Comparison of ENCODE assay signal across 22 mouse cellular contexts in genomic region chr12:119451232-119451631, GRCm38 (mm10).
DNase-seq lines count a peak whose midpoint lies in the region; ATAC-seq and TF ChIP-seq lines count a peak whose summit lies in the region.
"Had no signal": no experiment of that assay in that cellular context is flagged by ENCODE, and none has a peak within 500 bp of the region (broad histone marks: within the 10 kb centered on the region; RNA-seq: fewer than 3 reads in every experiment).

No protein-coding gene starts in this region.

- H3K27me3 ChIP-seq in kidney, postnatal 0 days (ENCODE audit: insufficient read depth, low read length) = no peaks in the 10 kb centered on the region
- no peaks in the 10 kb centered on the region for H3K27me3 ChIP-seq in embryonic facial prominence, embryonic 14.5 days (replicated peaks; ENCODE audit: control insufficient read depth, insufficient read depth, low read length)
- no peaks in the 10 kb centered on the region for H3K27me3 ChIP-seq in myocyte (ENCODE audit: control insufficient read depth, insufficient read depth, insufficient read length)
- H3K27me3 ChIP-seq: embryonic facial prominence, embryonic 15.5 days; hindbrain, embryonic 13.5 days had no signal

- no peak for TF ChIP-seq CTCF in kidney, postnatal 0 days (IDR thresholded peaks at IDR 0.05; ENCODE audit: low read depth)

- H3K9ac ChIP-seq in kidney, postnatal 0 days (ENCODE audit: low read depth, low read length) = no peak overlapping the region
- no peak overlapping the region for H3K9ac ChIP-seq in embryonic facial prominence, embryonic 14.5 days (ENCODE audit: low read depth, low read length)
- H3K9ac ChIP-seq: embryonic facial prominence, embryonic 15.5 days; hindbrain, embryonic 13.5 days had no signal

- ATAC-seq in kidney, postnatal 0 days (replicated peaks; ENCODE audit: low FRiP score, low read depth) = no peak
- ATAC-seq in embryonic facial prominence, embryonic 14.5 days (ENCODE audit: low read depth) = no peak
- ATAC-seq: forebrain, embryonic 14.5 days; hindbrain, postnatal 0 days had no signal

- 46% methylated on average over 3 of the region's 3 CpGs for WGBS in kidney, postnatal 0 days
- 51% methylated on average over 3 of the region's 3 CpGs for WGBS in embryonic facial prominence, embryonic 14.5 days

- H3K27ac ChIP-seq in kidney, postnatal 0 days = no peak overlapping the region
- no peak overlapping the region for H3K27ac ChIP-seq in embryonic facial prominence, embryonic 14.5 days (replicated peaks; ENCODE audit: low read depth, low read length)
- H3K27ac ChIP-seq: embryonic facial prominence, embryonic 15.5 days; forebrain, embryonic 10.5 days; heart, embryonic 10.5 days; hindbrain, embryonic 13.5 days; hindbrain, postnatal 0 days had no signal

- no peaks in the 10 kb centered on the region for H3K79me2 ChIP-seq in myocyte (ENCODE audit: control insufficient read depth, insufficient read depth)

- no peak overlapping the region for H3ac ChIP-seq in myocyte (ENCODE audit: control insufficient read depth, insufficient read length)

- no peak for TF ChIP-seq POLR2A in myocyte (IDR thresholded peaks at IDR 0.05; ENCODE audit: insufficient read length, low read depth)

- H3K9me3 ChIP-seq in kidney, postnatal 0 days (replicated peaks; ENCODE audit: low read length) = no peaks in the 10 kb centered on the region
- no peaks in the 10 kb centered on the region for H3K9me3 ChIP-seq in embryonic facial prominence, embryonic 14.5 days (ENCODE audit: control insufficient read depth, low read length)
- H3K9me3 ChIP-seq: embryonic facial prominence, embryonic 15.5 days; forebrain, embryonic 10.5 days; G1E; heart, embryonic 10.5 days; hindbrain, embryonic 13.5 days had no signal

- DNase-seq in kidney, postnatal 0 days (ENCODE audit: low spot score) = peak; percentile 22
- no peak for DNase-seq in kidney, postnatal 4 days
- peak; percentile 11 for DNase-seq in embryo, embryonic 10.5 days (ENCODE audit: low spot score)
- DNase-seq in embryonic facial prominence, embryonic 14.5 days (ENCODE audit: low spot score) = peak; percentile 38
- no peak for DNase-seq in right cerebral cortex, postnatal 10 days (ENCODE audit: low spot score in 2 of 2)
- no peak for DNase-seq in layer of hippocampus, adult 8-10 months (ENCODE audit: low spot score in 2 of 2)
- DNase-seq: adrenal gland, postnatal 10 days; cerebellum, adult 11-12 months; cerebellum, adult 9-10 months; cerebellum, postnatal 25 days; gastrocnemius, postnatal 10 days; heart, adult 18-20 months; heart, postnatal 10 days had no signal

- H3K4me1 ChIP-seq in kidney, postnatal 0 days (replicated peaks; ENCODE audit: insufficient read depth, low read length) = no peaks in the 10 kb centered on the region
- peaks cover 3% of the 10 kb centered on the region; the same call in 1 of the 2 replicates for H3K4me1 ChIP-seq in embryonic facial prominence, embryonic 14.5 days (ENCODE audit: control insufficient read depth, insufficient read depth, low read length)
- H3K4me1 ChIP-seq: embryonic facial prominence, embryonic 15.5 days; forebrain, embryonic 10.5 days; heart, embryonic 10.5 days; hindbrain, embryonic 13.5 days had no signal

- H3K4me2 ChIP-seq in kidney, postnatal 0 days (ENCODE audit: low read length) = no peak overlapping the region
- H3K4me2 ChIP-seq in embryonic facial prominence, embryonic 14.5 days (ENCODE audit: low read depth, low read length) = no peak overlapping the region
- H3K4me2 ChIP-seq in myocyte (ENCODE audit: low read depth) = no peak overlapping the region
- H3K4me2 ChIP-seq: embryonic facial prominence, embryonic 15.5 days; hindbrain, embryonic 13.5 days had no signal

- H3K4me3 ChIP-seq in kidney, postnatal 0 days (replicated peaks; ENCODE audit: low read depth, low read length) = no peak overlapping the region
- H3K4me3 ChIP-seq in embryonic facial prominence, embryonic 14.5 days (ENCODE audit: low read depth, low read length) = no peak overlapping the region
- no peak overlapping the region for H3K4me3 ChIP-seq in myocyte
- H3K4me3 ChIP-seq: embryonic facial prominence, embryonic 15.5 days; erythroblast, embryonic 14.5 days; forebrain, embryonic 10.5 days; heart, embryonic 10.5 days; hindbrain, embryonic 13.5 days had no signal

- no peaks in the 10 kb centered on the region for H3K36me3 ChIP-seq in kidney, postnatal 0 days (ENCODE audit: insufficient read depth, low read length)
- no peaks in the 10 kb centered on the region for H3K36me3 ChIP-seq in embryonic facial prominence, embryonic 14.5 days (ENCODE audit: control insufficient read depth, insufficient read depth, low read length)
- no peaks in the 10 kb centered on the region for H3K36me3 ChIP-seq in myocyte (ENCODE audit: control insufficient read depth, insufficient read depth)
- H3K36me3 ChIP-seq: embryonic facial prominence, embryonic 15.5 days; forebrain, embryonic 10.5 days; G1E; heart, embryonic 10.5 days; hindbrain, embryonic 13.5 days had no signal

TF ChIP-seq in myocyte, 11 proteins besides CTCF, POLR2A, EP300 and RAD21:
- TF ChIP-seq POLR2AphosphoS2 (IDR thresholded peaks at IDR 0.05; ENCODE audit: insufficient read length, low read depth) = no peak
- TF ChIP-seq CEBPB (IDR thresholded peaks at IDR 0.05; ENCODE audit: insufficient read depth, poor library complexity, severe bottlenecking) = no peak
- TF ChIP-seq REST (IDR thresholded peaks at IDR 0.05; ENCODE audit: insufficient read depth, insufficient read length) = no peak
- TF ChIP-seq USF1 (IDR thresholded peaks at IDR 0.05; ENCODE audit: low read depth) = peak; percentile 17
- TF ChIP-seq E2F4 (IDR thresholded peaks at IDR 0.05; ENCODE audit: insufficient read depth) = no peak
- TF ChIP-seq TCF3 (IDR thresholded peaks at IDR 0.05; ENCODE audit: insufficient read length, low read depth) = no peak
- TF ChIP-seq MYOG (IDR thresholded peaks at IDR 0.05; ENCODE audit: control insufficient read depth in 1 of 3, insufficient read depth in 1 of 3, insufficient read length in 2 of 3, low read depth in 2 of 3) = peak in 2 of 3 experiments; percentile 51 to 78
- peak; percentile 88 for TF ChIP-seq TCF12 (IDR thresholded peaks at IDR 0.05; ENCODE audit: insufficient read depth, poor library complexity, severe bottlenecking)
- TF ChIP-seq MYOD1 (IDR thresholded peaks at IDR 0.05; ENCODE audit: control insufficient read depth in 1 of 3, insufficient read length in 2 of 3, low read depth in 2 of 3) = peak; percentile 70 to 81 (median 75)
- TF ChIP-seq MAX (IDR thresholded peaks at IDR 0.05; ENCODE audit: low read depth) = no peak
- TF ChIP-seq SRF (IDR thresholded peaks at IDR 0.05; ENCODE audit: control insufficient read depth, insufficient read length, low read depth) = no peak

Comparison
In these comparisons a context has a peak if more than half of its experiments do, and no peak if none do; other contexts are left out.
1. DNase-seq: peak in kidney, postnatal 0 days (single experiment), embryo, embryonic 10.5 days (single experiment) and embryonic facial prominence, embryonic 14.5 days (single experiment); none in kidney, postnatal 4 days (0 of 2), right cerebral cortex, postnatal 10 days (0 of 2) and layer of hippocampus, adult 8-10 months (0 of 2).